Mouse (Mus musculus) CH12.LX (cell line): ENCODE results near the gene Bcat1. TPM values are rescaled to one million over a fixed set of nuclear protein-coding genes. Genes with fewer than 3 reads are reported as not detected.

Experiments
- DNase-seq: peaks from one replicate; pipeline ENCODE4 v3.0.0-alpha.2; 2013; ENCODE audit errors: extremely low read depth
- H3K27ac ChIP-seq: 2 replicates; pipeline ENCODE4 v1.5.1; 2012; ENCODE audit warnings: low read depth, mild to moderate bottlenecking, control low read depth, moderate library complexity; ENCODE audit not compliant: insufficient read depth
- H3K27me3 ChIP-seq: replicated peaks from 2 replicates; pipeline ENCODE3; 2012; ENCODE audit warnings: inconsistent platforms
- H3K36me3 ChIP-seq, 2 experiments: replicated peaks in 1 of 2; 2 replicates each; pipeline versions ENCODE3 to v1.6.1; 2012; ENCODE audit warnings: inconsistent platforms in 1 of 2, low read length in 1 of 2, mild to moderate bottlenecking in 1 of 2, mixed read lengths in 1 of 2, moderate library complexity in 1 of 2; ENCODE audit not compliant: control insufficient read depth in 1 of 2, insufficient read depth in 1 of 2
- H3K4me1 ChIP-seq, 2 experiments: 2 replicates each; pipeline ENCODE4 v1.6.1; 2012; ENCODE audit warnings: inconsistent platforms in 1 of 2, moderate library complexity in 1 of 2; ENCODE audit not compliant: insufficient read depth in 2 of 2, control insufficient read depth in 1 of 2
- H3K4me2 ChIP-seq: 2 replicates; pipeline ENCODE4 v1.6.1; 2012; ENCODE audit warnings: low read depth, mild to moderate bottlenecking, control low read depth; ENCODE audit not compliant: poor library complexity, insufficient read depth, severe bottlenecking
- H3K4me3 ChIP-seq, 3 experiments: fragments of 150-350 bp in 1 of 3; sonication (generic) in 1 of 3; replicated peaks in 1 of 3; 2 replicates each; pipeline versions ENCODE3 to v1.5.1; 2011 to 2012; ENCODE audit warnings: low read depth in 2 of 3, low read length in 2 of 3, mild to moderate bottlenecking in 2 of 3, moderate library complexity in 2 of 3, control low read depth in 1 of 3, improper control_type of control experiment in 1 of 3, inconsistent platforms in 1 of 3, mixed read lengths in 1 of 3; ENCODE audit not compliant: poor library complexity in 1 of 3
- H3K79me2 ChIP-seq: replicated peaks from 2 replicates; pipeline ENCODE4 v1.6.1; 2012; ENCODE audit warnings: mild to moderate bottlenecking, moderate library complexity; ENCODE audit not compliant: control insufficient read depth, poor library complexity, insufficient read depth, severe bottlenecking; ENCODE audit errors: extremely low read depth
- H3K9ac ChIP-seq: 2 replicates; pipeline ENCODE4 v1.6.1; 2012; ENCODE audit warnings: low read depth, mild to moderate bottlenecking, control low read depth, moderate library complexity; ENCODE audit not compliant: insufficient read depth
- H3K9me3 ChIP-seq: replicated peaks from 2 replicates; pipeline ENCODE3; 2012; ENCODE audit warnings: low read length, inconsistent platforms, mixed read lengths
- BHLHE40 ChIP-seq: IDR thresholded peaks from 2 replicates; pipeline ENCODE4 v1.6.1; 2011; ENCODE audit warnings: mild to moderate bottlenecking, low read depth, low read length, improper control_type of control experiment
- CHD1 ChIP-seq: IDR thresholded peaks from 2 replicates; pipeline ENCODE4 v1.6.1; 2012; ENCODE audit warnings: low read depth, low read length, improper control_type of control experiment, inconsistent platforms
- E2F4 ChIP-seq: IDR thresholded peaks from 2 replicates; pipeline ENCODE4 v1.6.1; 2011; ENCODE audit warnings: low read depth, low read length, improper control_type of control experiment; ENCODE audit not compliant: insufficient replicate concordance
- ETS1 ChIP-seq: conservative IDR thresholded peaks from 2 replicates; pipeline ENCODE4 v1.6.1; 2012; ENCODE audit warnings: low read depth, mild to moderate bottlenecking, inconsistent platforms, low read length, improper control_type of control experiment, moderate library complexity
- GABPA ChIP-seq: IDR thresholded peaks from 2 replicates; pipeline ENCODE4 v1.6.1; 2012; ENCODE audit warnings: low read depth, low read length, improper control_type of control experiment, inconsistent platforms; ENCODE audit not compliant: insufficient replicate concordance
- IRF4 ChIP-seq: IDR thresholded peaks from 2 replicates; pipeline ENCODE4 v1.6.1; 2014; ENCODE audit warnings: low read depth, mild to moderate bottlenecking, inconsistent platforms, low read length, improper control_type of control experiment
- KAT2A ChIP-seq: IDR thresholded peaks from 2 replicates; pipeline ENCODE4 v1.6.1; 2012; ENCODE audit warnings: low read length, improper control_type of control experiment, inconsistent platforms; ENCODE audit not compliant: insufficient replicate concordance
- MYC ChIP-seq: IDR thresholded peaks from 2 replicates; pipeline ENCODE4 v1.6.1; 2011; ENCODE audit warnings: low read depth, mild to moderate bottlenecking, improper control_type of control experiment, low read length
- SMC3 ChIP-seq: IDR thresholded peaks from 2 replicates; pipeline ENCODE4 v1.6.1; 2011; ENCODE audit warnings: low read depth, low read length, improper control_type of control experiment
- TCF12 ChIP-seq: IDR thresholded peaks from 2 replicates; pipeline ENCODE4 v1.6.1; 2014; ENCODE audit warnings: low read depth, mild to moderate bottlenecking, inconsistent platforms, low read length, improper control_type of control experiment
- USF1 ChIP-seq: IDR thresholded peaks from 2 replicates; pipeline ENCODE4 v1.6.1; 2014; ENCODE audit warnings: low read depth, mild to moderate bottlenecking, inconsistent platforms, low read length, improper control_type of control experiment
- dilution Hi-C: fragments of 300-500 bp; cut with MboI; formaldehyde crosslinking; loops from 2 replicates; pipeline ENCODE4 v1.14.3; 2020; ENCODE audit warnings: low sequenced_read_pairs; ENCODE audit not compliant: extremely low pct_unique_long_range_greater_than_20kb, extremely low pct_ligation_motif_present
- in situ Hi-C: fragments of 300-500 bp; cut with MboI; formaldehyde crosslinking; loops from 3 replicates; pipeline ENCODE4 v1.14.3; 2019; ENCODE audit warnings: low sequenced_read_pairs, low pct_ligation_motif_present, low pct_unique_long_range_greater_than_20kb, mixed read lengths
- polyA plus RNA-seq: library from polyadenylated mRNA; unstranded; fragments of >175 nt; gene quantifications from 2 replicates; pipeline ENCODE4 v1.2.1, GENCODE M21; 2012; ENCODE audit warnings: low read depth; ENCODE audit not compliant: insufficient read length
- total RNA-seq, 2 experiments: library from RNA; depleted of rRNA; stranded (reverse); fragments of 300-350 nt in 1 of 2; fragments of >200 nt in 1 of 2; gene quantifications; 2 replicates each; pipeline ENCODE4 v1.2.3; 2012 to 2014

Gene Bcat1
- total and polyA plus RNA-seq, 3 experiments: 141 to 199 (median 176) TPM

- TF ChIP-seq E2F4: no peak
- TF ChIP-seq, all 38 proteins: peak for 4
Observed at GRCm38 (mm10) chr6:145074461-145074860, 1.5 kb downstream of the Bcat1 start (continued).

- dilution Hi-C loops: no loop called here
Observed at GRCm38 (mm10) chr6:145069921-145070320, 6.1 kb downstream of the Bcat1 start.

DNA sequence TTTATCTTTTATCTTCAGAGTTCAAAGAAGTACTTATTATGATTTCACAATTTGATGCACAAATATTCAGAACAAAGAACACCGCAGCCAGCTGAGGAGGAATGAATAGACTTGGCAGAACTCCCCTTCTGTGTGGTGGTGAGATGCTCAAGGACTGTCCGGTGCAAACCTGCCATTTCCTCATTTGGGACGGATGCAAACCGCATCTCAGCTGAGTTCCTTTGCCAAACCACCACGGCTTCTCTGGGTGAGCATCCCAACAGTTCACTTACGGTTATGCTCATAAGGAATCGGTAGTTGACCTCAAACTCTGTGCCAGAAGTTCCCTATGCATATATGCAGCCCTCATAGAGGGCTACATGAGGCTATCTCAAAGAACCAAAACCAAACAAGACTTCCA, 6.6 kb downstream of the Bcat1 start:
- peaks cover 95% of the 10 kb centered on the region for H3K79me2 ChIP-seq
- no peak overlapping the region for H3K4me2 ChIP-seq
- H3K36me3 ChIP-seq: peaks cover 32 to 67% of the 10 kb centered on the region in 2 experiments
- peaks cover 6 to 68% of the 10 kb centered on the region in 2 experiments; a peak in 3 of 4 replicates for H3K4me1 ChIP-seq
- in situ Hi-C loops (no loop called here), dilution Hi-C loops (no loop called here)
- H3K27me3 ChIP-seq: no peaks in the 10 kb centered on the region
- H3K4me3 ChIP-seq: no peak overlapping the region
- TF ChIP-seq GABPA: no peak
- TF ChIP-seq ETS1: no peak
- no peak for TF ChIP-seq KAT2A
- no peak for TF ChIP-seq BHLHE40
- no peak for TF ChIP-seq TCF12
- no peak for TF ChIP-seq SMC3
- no peak overlapping the region for H3K9ac ChIP-seq
- no peaks in the 10 kb centered on the region for H3K9me3 ChIP-seq
- no peak for DNase-seq
- no peak overlapping the region for H3K27ac ChIP-seq

More at GRCm38 (mm10) chr6:145069921-145070320, 6.1 kb downstream of the Bcat1 start:
- no peak overlapping the region for H3K9ac ChIP-seq
- H3K4me3 ChIP-seq: no peak overlapping the region
- peaks cover 29 to 62% of the 10 kb centered on the region in 2 experiments for H3K36me3 ChIP-seq
- H3K27me3 ChIP-seq: no peaks in the 10 kb centered on the region
- peaks cover 6 to 63% of the 10 kb centered on the region in 2 experiments; a peak in 3 of 4 replicates for H3K4me1 ChIP-seq
- H3K4me2 ChIP-seq: no peak overlapping the region
- H3K9me3 ChIP-seq: no peaks in the 10 kb centered on the region
- peaks cover 94% of the 10 kb centered on the region for H3K79me2 ChIP-seq
- no peak for TF ChIP-seq CHD1
- TF ChIP-seq USF1: no peak
- TF ChIP-seq IRF4: no peak
- TF ChIP-seq MYC: no peak
- TF ChIP-seq ETS1: no peak
- in situ Hi-C loops: no loop called here
- DNase-seq: no peak
- H3K27ac ChIP-seq: no peak overlapping the region

GRCm38 (mm10) chr6:145067679-145068078, 8.3 kb downstream of the Bcat1 start:
- dilution Hi-C loops: no loop called here
- DNase-seq: no peak
- in situ Hi-C loops: no loop called here

More at GRCm38 (mm10) chr6:145067679-145068078, 8.3 kb downstream of the Bcat1 start:
- peaks cover 94% of the 10 kb centered on the region for H3K79me2 ChIP-seq
- no peak for TF ChIP-seq SMC3
- H3K4me2 ChIP-seq: no peak overlapping the region
- no peaks in the 10 kb centered on the region for H3K9me3 ChIP-seq
- peaks cover 41 to 77% of the 10 kb centered on the region in 2 experiments for H3K36me3 ChIP-seq
- H3K27ac ChIP-seq: no peak overlapping the region
- H3K4me1 ChIP-seq: peaks cover 6 to 68% of the 10 kb centered on the region in 2 experiments; a peak in 3 of 4 replicates
- no peak overlapping the region for H3K9ac ChIP-seq
- H3K4me3 ChIP-seq: no peak overlapping the region
- H3K27me3 ChIP-seq: no peaks in the 10 kb centered on the region
